Mouse (Mus musculus): ENCODE measurements around the gene Zfp963.

- no peak for TF ChIP-seq GATA1 (IDR thresholded peaks at IDR 0.05; ENCODE audit: borderline replicate concordance, low read length)
- no peak for TF ChIP-seq FLI1 (IDR thresholded peaks at IDR 0.05; ENCODE audit: low read length)
Observed at GRCm38 (mm10) chr8:69775149-69775534, 25.4 kb upstream of the Zfp963 start.
